Mouse (Mus musculus) bone marrow, adult 2 months (tissue): ENCODE measurements around the gene Grm7.

Experiments
- CTCF ChIP-seq: fragments of 200-500 bp; IDR thresholded peaks from 2 replicates; pipeline ENCODE4 v1.5.1; 2011; ENCODE audit warnings: low read length, control low read depth; ENCODE audit not compliant: control insufficient read depth, insufficient read depth
- POLR2A ChIP-seq: fragments of 200-500 bp; IDR thresholded peaks from 2 replicates; pipeline ENCODE4 v1.6.1; 2011; ENCODE audit warnings: low read depth, mild to moderate bottlenecking, control low read depth, low read length, borderline replicate concordance; ENCODE audit not compliant: control insufficient read depth

GRCm38 (mm10) chr6:111255215-111255614 lies 609.8 kb downstream of the Grm7 start:
- no peak for TF ChIP-seq CTCF
- TF ChIP-seq POLR2A, result no peak
